8 mouse cellular contexts compared by ENCODE assay signal in the genomic region with DNA sequence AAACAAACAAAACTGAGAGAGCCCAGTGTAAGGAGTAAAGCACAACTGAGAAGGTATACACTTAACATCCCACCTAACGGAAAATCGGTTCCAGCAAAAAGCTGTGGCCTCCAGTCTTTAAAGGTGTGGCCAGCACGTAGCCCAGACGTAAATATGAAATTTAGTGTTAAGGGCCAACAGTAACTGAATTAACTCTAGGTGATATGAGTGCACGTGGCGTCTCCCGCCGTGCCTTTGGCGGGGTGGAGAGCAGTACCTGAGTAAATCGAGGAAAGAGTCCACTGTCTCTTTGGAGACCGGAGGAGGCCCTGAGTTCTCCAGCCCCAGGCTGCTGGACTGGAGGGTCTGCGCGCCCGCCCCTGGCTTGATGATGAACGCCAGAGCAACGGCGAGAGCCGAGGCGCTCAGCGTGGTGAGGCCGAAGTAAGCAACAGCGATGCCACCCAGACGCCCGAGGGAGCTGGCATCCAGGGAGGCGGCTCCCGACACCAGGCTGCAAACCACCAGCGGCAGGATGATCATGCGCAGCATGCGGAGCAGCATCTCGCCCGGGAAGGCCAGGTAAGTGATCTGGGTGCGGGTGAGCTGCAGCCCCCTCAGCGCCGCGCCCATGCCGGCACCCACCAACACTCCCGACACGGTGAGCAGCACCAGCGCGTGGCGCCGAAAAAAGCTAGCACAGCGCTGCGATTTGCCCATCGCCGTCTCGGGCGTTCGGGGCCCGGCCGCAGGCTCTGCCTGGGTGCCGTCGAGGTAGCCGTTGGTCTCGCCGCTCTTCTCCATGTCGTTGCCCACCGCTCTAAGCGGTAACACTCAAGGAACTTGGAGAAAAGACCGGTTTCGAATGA. TPM values are rescaled to one million over a fixed set of nuclear protein-coding genes. Genes with fewer than 3 reads are reported as not detected.
DNase-seq lines count a peak whose midpoint lies in the region; ATAC-seq and TF ChIP-seq lines count a peak whose summit lies in the region.

No protein-coding gene starts in this region.

- peak overlapping the region; percentile 59 for H3K27ac ChIP-seq in CH12.LX (ENCODE audit: insufficient read depth, low read depth)
- peak overlapping the region; percentile 87 for H3K27ac ChIP-seq in embryonic facial prominence, embryonic 13.5 days
- peak overlapping the region; percentile 97 for H3K27ac ChIP-seq in kidney, postnatal 0 days
- H3K27ac ChIP-seq in liver, embryonic 12.5 days: peak overlapping the region; percentile 96
- H3K27ac ChIP-seq in neural tube, embryonic 12.5 days: peak overlapping the region; percentile 39

- no peaks in the 10 kb centered on the region for H3K27me3 ChIP-seq in CH12.LX (replicated peaks)
- no peaks in the 10 kb centered on the region for H3K27me3 ChIP-seq in embryonic facial prominence, embryonic 13.5 days
- H3K27me3 ChIP-seq in kidney, postnatal 0 days (ENCODE audit: insufficient read depth, low read length): no peaks in the 10 kb centered on the region
- no peaks in the 10 kb centered on the region for H3K27me3 ChIP-seq in liver, embryonic 12.5 days (replicated peaks)
- H3K27me3 ChIP-seq in neural tube, embryonic 12.5 days (replicated peaks): no peaks in the 10 kb centered on the region

- peak overlapping the region; percentile 93 for H3K9ac ChIP-seq in CH12.LX (ENCODE audit: insufficient read depth, low read depth)
- peak overlapping the region; percentile 79 for H3K9ac ChIP-seq in embryonic facial prominence, embryonic 13.5 days
- peak overlapping the region; percentile 47 for H3K9ac ChIP-seq in kidney, postnatal 0 days (ENCODE audit: low read depth, low read length)
- peak overlapping the region; percentile 92 for H3K9ac ChIP-seq in liver, embryonic 12.5 days
- H3K9ac ChIP-seq in neural tube, embryonic 12.5 days: peak overlapping the region; percentile 77

- TF ChIP-seq POLR2A in CH12.LX (IDR thresholded peaks at IDR 0.05; ENCODE audit: low read depth, low read length): no peak

- H3K9me3 ChIP-seq in CH12.LX (replicated peaks; ENCODE audit: low read length): no peaks in the 10 kb centered on the region
- no peaks in the 10 kb centered on the region for H3K9me3 ChIP-seq in embryonic facial prominence, embryonic 13.5 days
- no peaks in the 10 kb centered on the region for H3K9me3 ChIP-seq in kidney, postnatal 0 days (replicated peaks; ENCODE audit: low read length)
- H3K9me3 ChIP-seq in liver, embryonic 12.5 days (replicated peaks): no peaks in the 10 kb centered on the region
- no peaks in the 10 kb centered on the region for H3K9me3 ChIP-seq in neural tube, embryonic 12.5 days

- no peak for TF ChIP-seq CTCF in CH12.LX (conservative IDR thresholded peaks at IDR 0.05 in 1 of 2, IDR thresholded peaks at IDR 0.05 in 1 of 2; ENCODE audit: low read depth in 2 of 2, low read length in 2 of 2)
- no peak for TF ChIP-seq CTCF in kidney, postnatal 0 days (IDR thresholded peaks at IDR 0.05; ENCODE audit: low read depth)

- peaks cover 22 to 40% of the 10 kb centered on the region in 2 experiments for H3K4me1 ChIP-seq in CH12.LX (ENCODE audit: control insufficient read depth in 1 of 2, insufficient read depth in 2 of 2)
- peaks cover 29% of the 10 kb centered on the region for H3K4me1 ChIP-seq in embryonic facial prominence, embryonic 13.5 days
- H3K4me1 ChIP-seq in kidney, postnatal 0 days (replicated peaks; ENCODE audit: insufficient read depth, low read length): peaks cover 4% of the 10 kb centered on the region; the same call in 1 of the 2 replicates
- H3K4me1 ChIP-seq in liver, embryonic 12.5 days: peaks cover 49% of the 10 kb centered on the region
- H3K4me1 ChIP-seq in neural tube, embryonic 12.5 days: peaks cover 12% of the 10 kb centered on the region; the same call in 1 of the 2 replicates

- peaks cover 39% of the 10 kb centered on the region for H3K79me2 ChIP-seq in CH12.LX (replicated peaks; ENCODE audit: control insufficient read depth, extremely low read depth, insufficient read depth, poor library complexity, severe bottlenecking)

- no peak for TF ChIP-seq EP300 in CH12.LX (IDR thresholded peaks at IDR 0.05; ENCODE audit: low read length)

- peak overlapping the region; percentile 83 for H3K4me2 ChIP-seq in CH12.LX (ENCODE audit: insufficient read depth, low read depth, poor library complexity, severe bottlenecking)
- H3K4me2 ChIP-seq in embryonic facial prominence, embryonic 13.5 days: peak overlapping the region; percentile 97
- peak overlapping the region; percentile 99 for H3K4me2 ChIP-seq in kidney, postnatal 0 days (ENCODE audit: low read length)
- peak overlapping the region; percentile 99 for H3K4me2 ChIP-seq in liver, embryonic 12.5 days
- peak overlapping the region; percentile 90 for H3K4me2 ChIP-seq in neural tube, embryonic 12.5 days (replicated peaks)

- 1% methylated on average over 61 of the region's 61 CpGs for WGBS in embryonic facial prominence, embryonic 13.5 days
- WGBS in kidney, postnatal 0 days: 2% methylated on average over 61 of the region's 61 CpGs
- WGBS in liver, embryonic 12.5 days (ENCODE audit: insufficient replicate concordance): 2% methylated on average over 60 of the region's 61 CpGs
- WGBS in neural tube, embryonic 12.5 days: 1% methylated on average over 61 of the region's 61 CpGs

- in situ Hi-C loops in CH12.LX (cut with MboI; ENCODE audit: low pct_ligation_motif_present, low pct_unique_long_range_greater_than_20kb, low sequenced_read_pairs): no loop called here

- H3K36me3 ChIP-seq in CH12.LX (replicated peaks in 1 of 2; ENCODE audit: control insufficient read depth in 1 of 2, insufficient read depth in 1 of 2, low read length in 1 of 2): peaks cover 8 to 20% of the 10 kb centered on the region in 2 experiments
- H3K36me3 ChIP-seq in embryonic facial prominence, embryonic 13.5 days: no peaks in the 10 kb centered on the region
- no peaks in the 10 kb centered on the region for H3K36me3 ChIP-seq in kidney, postnatal 0 days (ENCODE audit: insufficient read depth, low read length)
- peaks cover 5% of the 10 kb centered on the region for H3K36me3 ChIP-seq in liver, embryonic 12.5 days
- no peaks in the 10 kb centered on the region for H3K36me3 ChIP-seq in neural tube, embryonic 12.5 days

- ATAC-seq in embryonic facial prominence, embryonic 13.5 days (ENCODE audit: insufficient number of reproducible peaks, insufficient read depth, low FRiP score, low TSS enrichment, low read depth): peak; percentile 17; the same call in 1 of the 2 replicates
- ATAC-seq in kidney, postnatal 0 days (replicated peaks; ENCODE audit: low FRiP score, low read depth): peak; percentile 3
- ATAC-seq in liver, embryonic 12.5 days: peak; percentile 9
- ATAC-seq in neural tube, embryonic 12.5 days (ENCODE audit: low FRiP score, low read depth): peak; percentile 49

- DNase-seq in CH12.LX (ENCODE audit: extremely low read depth): no peak
- peak; percentile 71 for DNase-seq in adrenal gland, adult 2 months
- DNase-seq in heart, adult 9 months (ENCODE audit: low spot score in 2 of 2): peak; percentile 7 to 15
- DNase-seq in kidney, postnatal 0 days (ENCODE audit: low spot score): peak; percentile 26
- peak; percentile 57 for DNase-seq in thymus, postnatal 14 days

- H3K4me3 ChIP-seq in CH12.LX (replicated peaks in 1 of 3; ENCODE audit: low read depth in 2 of 3, low read length in 2 of 3, poor library complexity in 1 of 3): peak overlapping the region; percentile 85 to 96 (median 86)
- peak overlapping the region; percentile 64 for H3K4me3 ChIP-seq in embryonic facial prominence, embryonic 13.5 days
- peak overlapping the region; percentile 61 for H3K4me3 ChIP-seq in kidney, postnatal 0 days (replicated peaks; ENCODE audit: low read depth, low read length)
- peak overlapping the region; percentile 81 for H3K4me3 ChIP-seq in liver, embryonic 12.5 days
- H3K4me3 ChIP-seq in neural tube, embryonic 12.5 days: peak overlapping the region; percentile 66

- dilution Hi-C loops in CH12.LX (cut with MboI; ENCODE audit: extremely low pct_ligation_motif_present, extremely low pct_unique_long_range_greater_than_20kb, low sequenced_read_pairs): no loop called here

- no peak for TF ChIP-seq RAD21 in CH12.LX (IDR thresholded peaks at IDR 0.05; ENCODE audit: low read depth, low read length)

TF ChIP-seq in CH12.LX, 34 proteins besides CTCF, POLR2A, EP300 and RAD21 (continues in another document):
- TF ChIP-seq SMC3 (IDR thresholded peaks at IDR 0.05; ENCODE audit: low read depth, low read length): no peak
- 0 out of 2 replicates have a peak, but pooled peaks have one; percentile 16 for TF ChIP-seq MEF2A (IDR thresholded peaks at IDR 0.05; ENCODE audit: borderline replicate concordance, low read depth, low read length)
- TF ChIP-seq IRF4 (IDR thresholded peaks at IDR 0.05; ENCODE audit: low read depth, low read length): no peak
- TF ChIP-seq MAZ (IDR thresholded peaks at IDR 0.05; ENCODE audit: low read depth, low read length): 0 out of 2 replicates have a peak, but pooled peaks have one; percentile 2
- 0 out of 2 replicates have a peak, but pooled peaks have one; percentile 32 for TF ChIP-seq POLR2AphosphoS2 (IDR thresholded peaks at IDR 0.05; ENCODE audit: low read depth, low read length)
- no peak for TF ChIP-seq ZKSCAN1 (IDR thresholded peaks at IDR 0.05; ENCODE audit: borderline replicate concordance, low read depth, low read length)
- no peak for TF ChIP-seq KAT2A (IDR thresholded peaks at IDR 0.05; ENCODE audit: insufficient replicate concordance, low read length)
- TF ChIP-seq ELF1 (IDR thresholded peaks at IDR 0.05; ENCODE audit: low read depth, low read length): no peak
- TF ChIP-seq JUN (IDR thresholded peaks at IDR 0.05; ENCODE audit: insufficient read depth, low read depth, low read length): no peak
- TF ChIP-seq NELFE (IDR thresholded peaks at IDR 0.05; ENCODE audit: low read depth, low read length): peak; percentile 8; the same call in 1 of the 2 replicates
- TF ChIP-seq ZMIZ1 (IDR thresholded peaks at IDR 0.05; ENCODE audit: low read depth, low read length): no peak
- TF ChIP-seq USF2 (conservative IDR thresholded peaks at IDR 0.05; ENCODE audit: low read depth, low read length): no peak
- no peak for TF ChIP-seq TCF12 (IDR thresholded peaks at IDR 0.05; ENCODE audit: low read depth, low read length)
- TF ChIP-seq GABPA (IDR thresholded peaks at IDR 0.05; ENCODE audit: insufficient replicate concordance, low read depth, low read length): no peak

RNA-seq across cellular contexts. Expression of a gene that starts 0.6 kb away (rescaled TPM):
- total RNA-seq in CH12.LX (2012; rRNA removed) (27.9 and 52.7 TPM in 2 replicates), CH12.LX (2014; rRNA removed) (31.7 and 37.8 TPM in 2 replicates)
- 27.4 and 29.3 TPM in 2 replicates for polyA plus RNA-seq in CH12.LX (2012; ENCODE audit: insufficient read length, low read depth)
- total RNA-seq in adrenal gland, adult 2 months (2021): 1 to 10 TPM; 8.9 to 9.5 TPM
- 4.4 and 5.5 TPM in 2 replicates for polyA plus RNA-seq in adrenal gland, adult 2 months (2012; rRNA removed)
- polyA plus RNA-seq in embryonic facial prominence, embryonic 13.5 days (2015; fragmentation: Nextera tagmentation; extraction: Ambion mirVana): 12.5 and 14.3 TPM in 2 replicates
- 4.8 and 5.3 TPM in 2 replicates for polyA plus RNA-seq in kidney, postnatal 0 days (2015; fragmentation: Nextera tagmentation; extraction: Ambion mirVana)
- polyA plus RNA-seq in liver, embryonic 12.5 days (2016; fragmentation: Nextera tagmentation; extraction: Ambion mirVana): 11.2 and 12.0 TPM in 2 replicates
- 25.9 and 27.8 TPM in 2 replicates for polyA plus RNA-seq in neural tube, embryonic 12.5 days (2016; fragmentation: Nextera tagmentation; extraction: Ambion mirVana)

Comparison
In these comparisons a context has a peak if more than half of its experiments do, and no peak if none do; other contexts are left out.
1. H3K27ac ChIP-seq: peak in every context shown above with its lines; median percentile 97 in kidney, postnatal 0 days; 96 in liver, embryonic 12.5 days; 87 in embryonic facial prominence, embryonic 13.5 days; 59 in CH12.LX; 39 in neural tube, embryonic 12.5 days.